Mouse (Mus musculus) heart, adult 2 months (tissue): ENCODE measurements around the gene Ngb.

Experiments used
- EP300 ChIP-seq: fragments of 200-500 bp; IDR thresholded peaks from 2 replicates; pipeline ENCODE4 v1.6.1; 2011; ENCODE audit warnings: low read depth, low read length, control low read depth; ENCODE audit not compliant: insufficient read depth
- POLR2A ChIP-seq: fragments of 200-500 bp; IDR thresholded peaks from 2 replicates; pipeline ENCODE4 v1.6.1; 2011; ENCODE audit warnings: mild to moderate bottlenecking, low read depth, low read length, control low read depth; ENCODE audit not compliant: insufficient read depth

DNA sequence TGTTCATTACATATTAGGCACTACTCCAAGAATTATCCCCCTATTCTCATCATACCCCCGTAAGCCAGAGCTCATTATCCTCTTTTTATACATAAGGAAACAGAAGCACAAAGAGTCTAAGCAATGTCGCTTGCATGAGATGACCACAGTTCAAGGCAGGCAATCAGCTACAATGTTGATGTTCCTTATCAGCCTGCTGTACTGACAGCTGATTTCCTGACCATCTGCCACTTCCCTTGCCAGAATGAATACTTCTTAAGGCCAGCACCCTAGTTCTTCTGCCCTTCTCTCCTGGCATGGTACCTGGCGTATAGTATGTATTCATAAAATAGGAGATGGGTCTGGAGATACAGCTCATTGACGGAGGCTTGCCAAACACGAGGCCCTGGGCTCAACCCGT lies 29.9 kb upstream of the Ngb start:
- no peak for TF ChIP-seq POLR2A
- no peak for TF ChIP-seq EP300
